Mouse (Mus musculus): ENCODE data around the gene Alas2. TPM values are rescaled to one million over a fixed set of nuclear protein-coding genes. Genes with fewer than 3 reads are reported as not detected.

The Alas2 gene
- polyA plus RNA-seq, 1 experiment: 6.8 TPM

- WGBS: 69% methylated on average over 5 of the region's 5 CpGs
- no peaks in the 10 kb centered on the region for H3K4me1 ChIP-seq (ENCODE audit: control insufficient read depth, insufficient read depth, low read length)
- TF ChIP-seq POLR2A (IDR thresholded peaks at IDR 0.05; ENCODE audit: borderline replicate concordance, insufficient read depth, low read length) (no peak), CTCF (IDR thresholded peaks at IDR 0.05; ENCODE audit: borderline replicate concordance, insufficient read depth, low read depth, low read length) (no peak)
- no peaks in the 10 kb centered on the region for H3K27me3 ChIP-seq (ENCODE audit: control insufficient read depth, insufficient read depth, low read length)
- DNase-seq: no peak
- H3K27ac ChIP-seq (ENCODE audit: insufficient read depth, low read length): no peak within 1 kb of the TSS
- no peak within 1 kb of the TSS for H3K4me3 ChIP-seq (replicated peaks; ENCODE audit: insufficient read depth, low read depth, low read length)
Observed at GRCm38 (mm10) chrX:150589696-150590095, 42.5 kb downstream of the Alas2 start, which contains the start of gene Apex2. Gene Apex2 (minus strand): TSS chrX:150589868.

GRCm38 (mm10) chrX:150593266-150594035 is 46.3 kb downstream of the Alas2 start:
- DNase-seq: no peak
- H3K4me3 ChIP-seq (replicated peaks; ENCODE audit: insufficient read depth, low read depth, low read length): no peak overlapping the region
- H3K27me3 ChIP-seq (ENCODE audit: control insufficient read depth, insufficient read depth, low read length): no peaks in the 10 kb centered on the region
- 67% methylated on average over 12 of the region's 12 CpGs for WGBS
- H3K27ac ChIP-seq (ENCODE audit: insufficient read depth, low read length): no peak overlapping the region
- no peak for TF ChIP-seq POLR2A (IDR thresholded peaks at IDR 0.05; ENCODE audit: borderline replicate concordance, insufficient read depth, low read length)
- TF ChIP-seq CTCF (IDR thresholded peaks at IDR 0.05; ENCODE audit: borderline replicate concordance, insufficient read depth, low read depth, low read length): no peak
- no peaks in the 10 kb centered on the region for H3K4me1 ChIP-seq (ENCODE audit: control insufficient read depth, insufficient read depth, low read length)

GRCm38 (mm10) chrX:150594176-150594575 is 47.0 kb downstream of the Alas2 start:
- no peak overlapping the region for H3K27ac ChIP-seq (ENCODE audit: insufficient read depth, low read length)
- WGBS: 91% methylated on average over 3 of the region's 3 CpGs

GRCm38 (mm10) chrX:150595016-150595760 is 48.0 kb downstream of the Alas2 start:
- WGBS: 76% methylated on average over 9 of the region's 9 CpGs
- no peak overlapping the region for H3K4me3 ChIP-seq (replicated peaks; ENCODE audit: insufficient read depth, low read depth, low read length)
- H3K27ac ChIP-seq (ENCODE audit: insufficient read depth, low read length): no peak overlapping the region
- TF ChIP-seq POLR2A (IDR thresholded peaks at IDR 0.05; ENCODE audit: borderline replicate concordance, insufficient read depth, low read length) (no peak), CTCF (IDR thresholded peaks at IDR 0.05; ENCODE audit: borderline replicate concordance, insufficient read depth, low read depth, low read length) (no peak)
- DNase-seq: no peak
- no peaks in the 10 kb centered on the region for H3K27me3 ChIP-seq (ENCODE audit: control insufficient read depth, insufficient read depth, low read length)
- H3K4me1 ChIP-seq (ENCODE audit: control insufficient read depth, insufficient read depth, low read length): no peaks in the 10 kb centered on the region

More at GRCm38 (mm10) chrX:150594176-150594575, 47.0 kb downstream of the Alas2 start:
- Histone ChIP-seq H3K27me3 (ENCODE audit: control insufficient read depth, insufficient read depth, low read length) (no peaks in the 10 kb centered on the region), H3K4me1 (ENCODE audit: control insufficient read depth, insufficient read depth, low read length) (no peaks in the 10 kb centered on the region), H3K4me3 (replicated peaks; ENCODE audit: insufficient read depth, low read depth, low read length) (no peak overlapping the region)
- no peak for DNase-seq
- TF ChIP-seq CTCF (IDR thresholded peaks at IDR 0.05; ENCODE audit: borderline replicate concordance, insufficient read depth, low read depth, low read length) (no peak), POLR2A (IDR thresholded peaks at IDR 0.05; ENCODE audit: borderline replicate concordance, insufficient read depth, low read length) (no peak)

- no peak for DNase-seq
- Histone ChIP-seq H3K4me3 (replicated peaks; ENCODE audit: insufficient read depth, low read depth, low read length) (no peak overlapping the region), H3K27me3 (ENCODE audit: control insufficient read depth, insufficient read depth, low read length) (no peaks in the 10 kb centered on the region), H3K4me1 (ENCODE audit: control insufficient read depth, insufficient read depth, low read length) (no peaks in the 10 kb centered on the region), H3K27ac (ENCODE audit: insufficient read depth, low read length) (no peak overlapping the region)
- 33% methylated on average over 2 of the region's 2 CpGs for WGBS
- no peak for TF ChIP-seq CTCF (IDR thresholded peaks at IDR 0.05; ENCODE audit: borderline replicate concordance, insufficient read depth, low read depth, low read length)
- TF ChIP-seq POLR2A (IDR thresholded peaks at IDR 0.05; ENCODE audit: borderline replicate concordance, insufficient read depth, low read length): no peak
Observed at GRCm38 (mm10) chrX:150598882-150599281, 51.7 kb downstream of the Alas2 start.

Other genes starting within 250 kb of the Alas2 start
- 29.6 and 34.2 TPM in 2 replicates for gene Tmem29, start 88.2 kb upstream of the Alas2 start, polyA plus RNA-seq (2012; rRNA removed)
- gene Pfkfb1, start 40.9 kb downstream of the Alas2 start, polyA plus RNA-seq (2012; rRNA removed): 1.1 and 1.6 TPM in 2 replicates
- 10.5 and 12.1 TPM in 2 replicates for gene Apex2, start 42.5 kb downstream of the Alas2 start, polyA plus RNA-seq (2012; rRNA removed)
- gene Tro, start 110.2 kb downstream of the Alas2 start, polyA plus RNA-seq (2012; rRNA removed): 79.9 and 82.8 TPM in 2 replicates

Measured in cerebellum, adult 2 months (tissue).